Mouse (Mus musculus): ENCODE results near the gene Ankrd28. TPM values are rescaled to one million over a fixed set of nuclear protein-coding genes. Genes with fewer than 3 reads are reported as not detected.

Ankrd28 gene
- polyA plus RNA-seq, 1 experiment, result 34.0 TPM

DNA sequence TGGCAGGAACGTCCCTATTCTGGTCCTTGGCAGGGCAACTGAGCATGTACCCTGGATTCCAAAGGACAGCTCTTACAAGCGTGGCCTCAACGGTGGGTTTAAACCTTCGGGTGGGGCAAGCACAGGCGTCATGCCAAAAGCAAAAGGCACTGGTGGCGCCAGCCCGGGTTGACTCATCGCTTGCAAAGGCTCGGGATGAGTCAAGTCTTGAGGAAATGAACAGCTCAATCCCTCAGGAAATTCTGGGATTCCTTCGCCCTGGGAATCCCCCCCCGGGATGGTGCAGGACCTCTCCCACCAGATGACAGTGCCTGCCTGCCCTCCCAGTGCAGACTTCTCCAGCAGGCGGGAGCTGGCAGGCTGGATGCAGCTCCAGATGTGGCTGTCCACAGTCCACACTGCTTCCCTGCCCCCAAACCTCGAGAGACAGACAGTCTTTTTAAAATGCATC, 161.3 kb downstream of the Ankrd28 start:
- H3K4me3 ChIP-seq (replicated peaks; ENCODE audit: insufficient read depth, low read depth, low read length), result no peak overlapping the region
- 38% methylated on average over 13 of the region's 13 CpGs for WGBS
- H3K27ac ChIP-seq (ENCODE audit: insufficient read depth, low read length), result peak overlapping the region; percentile 7; the same call in 1 of the 2 replicates

DNA sequence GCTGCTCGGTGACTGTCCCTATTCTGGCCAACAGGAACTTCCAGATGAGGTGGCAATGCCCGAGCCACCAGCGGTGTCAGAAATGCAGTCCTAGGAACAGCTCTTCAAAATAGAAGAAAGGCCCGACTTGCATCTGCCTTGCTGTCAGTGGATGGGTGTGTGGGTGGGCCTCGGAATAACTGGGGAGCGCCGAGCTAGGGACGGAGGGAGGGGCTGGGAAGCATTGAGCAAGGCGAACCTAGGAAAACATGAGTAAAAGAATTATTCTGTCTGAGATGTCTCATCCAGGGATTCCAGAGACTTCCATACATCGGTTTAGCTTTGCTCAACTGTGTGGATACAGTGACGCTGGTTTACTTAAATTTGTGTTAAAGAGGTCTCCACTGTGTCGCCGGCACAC, 162.1 kb downstream of the Ankrd28 start:
- H3K27ac ChIP-seq (ENCODE audit: insufficient read depth, low read length), result no peak overlapping the region
- WGBS, result 86% methylated on average over 13 of the region's 13 CpGs

More for the DNA sequence above, 161.3 kb downstream of the Ankrd28 start:
- no peaks in the 10 kb centered on the region for H3K27me3 ChIP-seq (ENCODE audit: control insufficient read depth, insufficient read depth, low read length)
- H3K4me1 ChIP-seq (ENCODE audit: control insufficient read depth, insufficient read depth, low read length), result no peaks in the 10 kb centered on the region
- DNase-seq, result peak; percentile 69
- TF ChIP-seq POLR2A (IDR thresholded peaks at IDR 0.05; ENCODE audit: borderline replicate concordance, insufficient read depth, low read length) (no peak), CTCF (IDR thresholded peaks at IDR 0.05; ENCODE audit: borderline replicate concordance, insufficient read depth, low read depth, low read length) (no peak)

DNA sequence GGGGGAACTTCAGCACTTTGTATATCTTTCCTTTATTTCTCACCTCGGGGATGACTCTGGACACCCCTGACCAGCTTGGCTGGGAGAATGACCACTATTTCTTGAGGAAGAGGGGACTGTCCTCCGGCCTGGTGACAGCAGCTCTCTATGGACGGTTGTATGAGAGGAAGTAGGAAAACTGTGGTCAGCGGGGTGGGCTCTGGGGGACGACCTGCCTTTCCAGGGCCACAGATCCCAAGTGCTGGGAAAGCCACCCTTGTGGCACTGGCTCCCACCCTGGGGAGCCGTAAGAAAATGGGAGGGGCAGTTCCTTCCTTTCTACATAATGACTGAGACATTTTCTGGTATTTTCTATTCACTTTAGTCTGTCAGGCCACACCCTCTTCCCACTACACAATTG, 162.7 kb downstream of the Ankrd28 start:
- Histone ChIP-seq H3K27me3 (ENCODE audit: control insufficient read depth, insufficient read depth, low read length) (no peaks in the 10 kb centered on the region), H3K4me1 (ENCODE audit: control insufficient read depth, insufficient read depth, low read length) (peaks cover 3% of the 10 kb centered on the region; the same call in 1 of the 2 replicates), H3K4me3 (replicated peaks; ENCODE audit: insufficient read depth, low read depth, low read length) (no peak overlapping the region), H3K27ac (ENCODE audit: insufficient read depth, low read length) (no peak overlapping the region)
- 88% methylated on average over 6 of the region's 6 CpGs for WGBS
- DNase-seq, result no peak
- TF ChIP-seq CTCF (IDR thresholded peaks at IDR 0.05; ENCODE audit: borderline replicate concordance, insufficient read depth, low read depth, low read length) (no peak), POLR2A (IDR thresholded peaks at IDR 0.05; ENCODE audit: borderline replicate concordance, insufficient read depth, low read length) (no peak)

More for the DNA sequence above, 162.1 kb downstream of the Ankrd28 start:
- TF ChIP-seq CTCF (IDR thresholded peaks at IDR 0.05; ENCODE audit: borderline replicate concordance, insufficient read depth, low read depth, low read length), result no peak
- TF ChIP-seq POLR2A (IDR thresholded peaks at IDR 0.05; ENCODE audit: borderline replicate concordance, insufficient read depth, low read length), result no peak
- no peaks in the 10 kb centered on the region for H3K27me3 ChIP-seq (ENCODE audit: control insufficient read depth, insufficient read depth, low read length)
- no peak for DNase-seq
- no peak overlapping the region for H3K4me3 ChIP-seq (replicated peaks; ENCODE audit: insufficient read depth, low read depth, low read length)
- no peaks in the 10 kb centered on the region for H3K4me1 ChIP-seq (ENCODE audit: control insufficient read depth, insufficient read depth, low read length)

DNA sequence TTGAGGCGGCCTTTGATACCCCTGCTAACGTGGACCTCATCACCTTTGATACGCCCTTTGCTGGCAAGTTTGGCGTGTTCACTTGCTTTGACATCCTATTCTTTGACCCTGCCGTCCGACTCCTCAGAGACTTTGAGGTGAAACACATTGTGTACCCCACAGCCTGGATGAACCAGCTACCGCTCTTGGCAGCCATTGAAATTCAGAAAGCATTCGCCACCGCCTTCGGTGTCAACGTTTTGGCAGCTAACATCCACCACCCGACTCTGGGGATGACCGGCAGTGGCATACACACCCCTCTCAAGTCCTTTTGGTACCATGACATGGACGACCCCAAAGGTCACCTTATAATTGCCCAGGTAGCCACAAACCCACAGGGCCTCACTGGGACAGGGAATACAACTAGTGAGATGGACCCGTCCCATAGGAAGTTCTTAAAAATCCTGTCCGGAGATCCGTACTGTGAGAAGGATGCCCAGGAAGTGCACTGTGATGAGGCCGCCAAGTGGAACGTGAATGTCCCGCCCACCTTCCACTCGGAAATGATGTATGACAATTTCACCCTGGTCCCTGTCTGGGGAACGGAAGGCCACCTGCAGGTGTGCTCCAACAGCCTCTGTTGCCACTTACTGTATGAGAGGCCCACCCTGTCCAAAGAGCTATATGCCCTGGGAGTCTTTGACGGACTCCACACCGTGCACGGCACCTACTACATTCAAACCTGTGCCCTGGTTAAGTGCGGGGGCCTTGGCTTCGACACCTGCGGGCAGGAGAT, 163.3 kb downstream of the Ankrd28 start:
- TF ChIP-seq POLR2A (IDR thresholded peaks at IDR 0.05; ENCODE audit: borderline replicate concordance, insufficient read depth, low read length) (no peak), CTCF (IDR thresholded peaks at IDR 0.05; ENCODE audit: borderline replicate concordance, insufficient read depth, low read depth, low read length) (no peak)
- H3K4me3 ChIP-seq (replicated peaks; ENCODE audit: insufficient read depth, low read depth, low read length), result no peak overlapping the region
- 96% methylated on average over 28 of the region's 28 CpGs for WGBS
- DNase-seq, result no peak
- H3K27ac ChIP-seq (ENCODE audit: insufficient read depth, low read length), result no peak overlapping the region
- peaks cover 5% of the 10 kb centered on the region; the same call in 1 of the 2 replicates for H3K4me1 ChIP-seq (ENCODE audit: control insufficient read depth, insufficient read depth, low read length)
- no peaks in the 10 kb centered on the region for H3K27me3 ChIP-seq (ENCODE audit: control insufficient read depth, insufficient read depth, low read length)

DNA sequence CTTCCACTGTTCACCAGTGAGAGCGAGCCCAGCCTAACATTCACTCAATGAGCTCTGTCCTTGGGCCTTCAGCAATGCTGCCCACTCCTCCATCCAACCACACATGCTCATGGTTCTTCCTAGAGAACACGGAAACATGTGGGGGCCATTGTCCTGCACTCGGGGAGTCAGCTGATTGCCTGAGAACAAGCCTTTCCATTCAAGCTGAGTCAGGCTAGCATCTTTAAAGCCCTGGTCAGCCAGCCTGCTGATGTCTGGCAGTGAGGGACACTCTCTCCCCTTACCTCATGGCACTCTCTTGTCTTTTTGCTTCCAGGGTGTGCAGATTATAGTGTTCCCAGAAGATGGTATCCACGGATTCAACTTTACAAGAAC, 164.9 kb downstream of the Ankrd28 start:
- Histone ChIP-seq H3K27ac (ENCODE audit: insufficient read depth, low read length) (no peak overlapping the region), H3K4me1 (ENCODE audit: control insufficient read depth, insufficient read depth, low read length) (peaks cover 5% of the 10 kb centered on the region; the same call in 1 of the 2 replicates), H3K27me3 (ENCODE audit: control insufficient read depth, insufficient read depth, low read length) (no peaks in the 10 kb centered on the region), H3K4me3 (replicated peaks; ENCODE audit: insufficient read depth, low read depth, low read length) (no peak overlapping the region)
- WGBS, result 77% methylated on average over 4 of the region's 4 CpGs
- TF ChIP-seq POLR2A (IDR thresholded peaks at IDR 0.05; ENCODE audit: borderline replicate concordance, insufficient read depth, low read length) (no peak), CTCF (IDR thresholded peaks at IDR 0.05; ENCODE audit: borderline replicate concordance, insufficient read depth, low read depth, low read length) (no peak)
- no peak for DNase-seq

DNA sequence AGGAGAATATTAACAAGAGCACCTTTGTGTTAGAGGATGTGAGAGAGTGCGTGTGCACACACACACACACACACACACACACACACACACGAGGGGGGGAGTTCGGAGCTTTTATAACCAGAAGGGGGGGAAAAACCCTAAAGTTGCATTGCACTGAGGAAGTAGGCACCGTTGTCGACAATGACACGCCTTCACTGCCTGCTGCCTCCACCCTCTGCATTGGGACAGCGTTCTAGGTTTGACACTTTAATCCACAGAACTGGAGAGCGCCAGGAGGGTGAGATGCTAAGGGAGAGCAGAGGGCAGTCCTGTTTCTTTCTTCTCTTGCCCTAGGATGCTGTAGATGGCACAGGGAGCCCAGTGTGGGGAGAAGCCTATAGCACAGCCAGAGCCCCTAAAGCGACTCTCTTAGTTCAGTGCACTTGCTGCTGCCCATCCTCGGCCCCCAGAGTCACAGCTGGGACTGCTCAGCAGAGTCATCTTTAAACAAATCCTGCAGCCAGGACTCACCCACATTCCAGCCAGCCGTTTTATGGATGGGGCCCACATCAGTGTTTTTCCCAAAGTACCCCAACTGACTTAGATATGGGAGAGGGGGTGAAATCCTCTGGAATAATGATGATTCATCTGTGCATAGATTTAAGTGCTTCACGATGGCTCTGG, 165.4 kb downstream of the Ankrd28 start:
- no peak overlapping the region; the same call in 1 of the 2 replicates for H3K27ac ChIP-seq (ENCODE audit: insufficient read depth, low read length)
- DNase-seq, result no peak
- no peaks in the 10 kb centered on the region for H3K27me3 ChIP-seq (ENCODE audit: control insufficient read depth, insufficient read depth, low read length)
- TF ChIP-seq CTCF (IDR thresholded peaks at IDR 0.05; ENCODE audit: borderline replicate concordance, insufficient read depth, low read depth, low read length), result no peak
- TF ChIP-seq POLR2A (IDR thresholded peaks at IDR 0.05; ENCODE audit: borderline replicate concordance, insufficient read depth, low read length), result no peak
- peaks cover 5% of the 10 kb centered on the region; the same call in 1 of the 2 replicates for H3K4me1 ChIP-seq (ENCODE audit: control insufficient read depth, insufficient read depth, low read length)
- WGBS, result 79% methylated on average over 12 of the region's 12 CpGs
- no peak overlapping the region for H3K4me3 ChIP-seq (replicated peaks; ENCODE audit: insufficient read depth, low read depth, low read length)

DNA sequence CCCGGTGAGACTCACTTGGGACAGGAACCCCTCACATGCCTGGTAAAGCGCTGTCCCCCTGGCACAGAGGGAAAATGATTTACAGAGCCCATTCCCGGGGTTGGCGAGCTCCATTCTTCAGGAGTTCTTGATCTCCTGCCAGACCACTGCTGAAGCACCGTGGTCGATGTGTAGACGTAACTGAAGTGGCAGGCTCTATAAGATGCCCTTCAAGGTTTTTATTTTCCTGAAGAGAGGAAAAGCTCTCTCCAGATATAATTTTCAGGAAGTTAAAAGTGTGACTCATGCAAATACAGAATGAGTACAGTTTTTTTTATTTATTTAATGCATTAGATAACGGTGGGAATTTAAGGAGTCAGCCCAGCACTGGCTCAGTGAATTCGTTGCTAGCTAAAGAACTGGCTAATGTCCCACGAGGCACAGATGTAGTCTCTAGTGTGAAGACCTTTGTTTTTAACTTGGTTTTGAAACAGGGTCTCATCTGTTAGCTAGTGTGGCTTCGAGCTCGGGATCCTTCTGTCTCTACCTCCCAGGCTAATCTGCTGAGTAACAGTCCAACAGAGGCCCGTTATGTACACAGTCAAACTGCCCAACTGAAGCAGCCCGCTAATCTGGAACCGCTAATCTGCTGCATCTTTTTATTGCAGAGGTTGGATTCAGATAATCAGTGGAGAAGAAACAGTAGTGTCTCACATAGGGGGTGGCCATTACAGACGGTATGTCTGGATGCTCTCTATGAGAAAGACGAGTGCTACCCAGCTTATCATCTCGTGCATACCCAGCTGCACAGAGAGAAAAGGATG, 166.2 kb downstream of the Ankrd28 start:
- Histone ChIP-seq H3K4me3 (replicated peaks; ENCODE audit: insufficient read depth, low read depth, low read length) (no peak overlapping the region), H3K27me3 (ENCODE audit: control insufficient read depth, insufficient read depth, low read length) (no peaks in the 10 kb centered on the region), H3K4me1 (ENCODE audit: control insufficient read depth, insufficient read depth, low read length) (peaks cover 5% of the 10 kb centered on the region; the same call in 1 of the 2 replicates), H3K27ac (ENCODE audit: insufficient read depth, low read length) (no peak overlapping the region; the same call in 1 of the 2 replicates)
- 46% methylated on average over 18 of the region's 18 CpGs for WGBS
- DNase-seq, result no peak
- no peak for TF ChIP-seq POLR2A (IDR thresholded peaks at IDR 0.05; ENCODE audit: borderline replicate concordance, insufficient read depth, low read length)
- TF ChIP-seq CTCF (IDR thresholded peaks at IDR 0.05; ENCODE audit: borderline replicate concordance, insufficient read depth, low read depth, low read length), result no peak

All from cerebellum, adult 2 months (tissue).